Mouse (Mus musculus) olfactory bulb, adult 2 months (tissue): ENCODE measurements around the gene Camkmt.

Source experiments
- CTCF ChIP-seq: fragments of 200-500 bp; IDR thresholded peaks from 2 replicates; pipeline ENCODE4 v1.5.1; 2012; ENCODE audit warnings: low read depth, mild to moderate bottlenecking, low read length, moderate library complexity; ENCODE audit not compliant: insufficient read depth
- POLR2A ChIP-seq: fragments of 200-500 bp; IDR thresholded peaks from 2 replicates; pipeline ENCODE4 v1.6.1; 2012; ENCODE audit warnings: mild to moderate bottlenecking, low read depth, low read length, moderate library complexity; ENCODE audit not compliant: insufficient read depth

DNA sequence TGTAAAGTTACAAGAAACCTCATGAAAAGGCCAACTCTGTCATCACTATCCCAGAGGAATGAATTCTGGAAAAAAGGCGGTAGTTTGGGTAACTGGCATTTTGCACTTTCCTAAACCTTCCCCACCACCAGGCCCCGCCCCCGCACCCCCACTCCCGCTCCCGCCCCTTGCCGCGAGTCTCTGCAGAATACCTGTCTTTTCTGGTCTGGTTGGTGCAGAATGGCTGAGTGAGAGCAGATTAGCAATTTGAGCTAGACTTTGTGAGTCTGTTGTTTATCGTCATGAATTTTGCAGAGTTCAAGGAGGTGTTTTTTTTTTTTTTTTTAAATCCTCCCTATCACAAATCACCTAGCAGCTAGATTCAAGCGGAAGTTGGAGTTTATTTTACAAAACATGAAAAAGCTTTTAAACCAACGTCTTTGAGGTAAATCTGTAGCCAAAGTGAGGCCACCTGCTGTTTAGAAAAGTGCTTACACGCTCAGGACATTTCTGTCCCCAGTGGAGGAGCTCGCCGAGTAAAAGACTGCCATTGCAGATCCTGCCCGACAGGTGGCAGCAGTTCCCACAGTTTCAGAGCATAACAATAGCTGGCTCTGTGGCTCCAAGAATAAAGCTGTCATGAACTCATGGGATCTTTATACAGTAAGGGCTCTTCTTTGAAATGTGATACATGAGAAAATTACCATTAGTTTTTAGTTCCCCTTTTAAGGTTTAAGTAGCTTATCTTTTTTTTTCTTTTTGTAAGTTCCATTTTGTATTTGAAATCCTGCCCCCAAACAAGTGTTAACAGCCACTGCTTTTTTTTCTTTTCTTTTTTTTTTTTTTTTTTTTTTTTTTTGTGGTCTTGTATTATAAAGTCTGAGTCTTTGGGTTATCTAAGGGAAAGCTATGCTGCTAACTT, 99.1 kb downstream of the Camkmt start:
- TF ChIP-seq POLR2A, result no peak
- TF ChIP-seq CTCF, result peak; percentile 76
